Mouse (Mus musculus) thymus, adult 2 months (tissue): Measurements from ENCODE around the gene Adat3.

ENCODE experiments used
- CTCF ChIP-seq: fragments of 200-500 bp; IDR thresholded peaks from 2 replicates; pipeline ENCODE4 v1.5.1; 2012; ENCODE audit warnings: mild to moderate bottlenecking, control low read depth, low read length, moderate library complexity, borderline replicate concordance; ENCODE audit not compliant: control insufficient read depth, poor library complexity, insufficient read depth; ENCODE audit errors: extremely low read depth
- POLR2A ChIP-seq: fragments of 200-500 bp; IDR thresholded peaks from 2 replicates; pipeline ENCODE4 v1.6.1; 2012; ENCODE audit warnings: mild to moderate bottlenecking, low read length, control low read depth, moderate library complexity; ENCODE audit not compliant: control insufficient read depth, poor library complexity, insufficient read depth; ENCODE audit errors: extremely low read depth

- no peak for TF ChIP-seq POLR2A
- no peak for TF ChIP-seq CTCF
These were observed 33.8 kb upstream of the Adat3 start for GRCm38 (mm10) chr10:80568876-80569275.
